Mouse (Mus musculus) ES-Bruce4 (cell line): ENCODE measurements around the gene Xylt1.

ENCODE experiments used
- CTCF ChIP-seq: IDR thresholded peaks from one replicate; pipeline ENCODE4 v1.8.1; 2011; ENCODE audit warnings: low read depth, low read length
- POLR2A ChIP-seq: IDR thresholded peaks from one replicate; pipeline ENCODE4 v1.8.1; 2011; ENCODE audit warnings: low read length; ENCODE audit not compliant: insufficient read depth

GRCm38 (mm10) chr7:117585164-117585563 lies 204.4 kb downstream of the Xylt1 start:
- TF ChIP-seq POLR2A (no peak), CTCF (no peak)
